Mouse (Mus musculus) neural tube, embryonic 11.5 days (tissue): ENCODE results near the gene Fam198a. TPM values are rescaled to one million over a fixed set of nuclear protein-coding genes. Genes with fewer than 3 reads are reported as not detected.

Experiments used
- ATAC-seq: fragments of 200-750 bp; cut with Nextera tagmentation; 2 replicates; pipeline ENCODE4 v1.8.0; 2017; ENCODE audit warnings: moderate number of reproducible peaks, mild to moderate bottlenecking, moderate TSS enrichment, moderate library complexity; ENCODE audit not compliant: insufficient read depth, low FRiP score, low TSS enrichment
- DNase-seq: peaks from one replicate; pipeline ENCODE4 v3.0.0-alpha.2; 2015; ENCODE audit warnings: low spot score
- H3K27ac ChIP-seq: fragments of 300-500 bp; sonication (generic); 2 replicates; pipeline ENCODE4 v1.5.1; 2014; ENCODE audit warnings: low read depth, mild to moderate bottlenecking, low read length
- H3K27me3 ChIP-seq: fragments of 300-500 bp; sonication (generic); 2 replicates; pipeline ENCODE4 v1.6.1; 2014; ENCODE audit warnings: mild to moderate bottlenecking, low read length, mixed read lengths; ENCODE audit not compliant: control insufficient read depth, insufficient read depth
- H3K36me3 ChIP-seq: fragments of 300-500 bp; sonication (generic); 2 replicates; pipeline ENCODE4 v1.6.1; 2014; ENCODE audit warnings: mild to moderate bottlenecking, low read length, moderate library complexity, mixed read lengths; ENCODE audit not compliant: control insufficient read depth, insufficient read depth
- H3K4me1 ChIP-seq: fragments of 300-500 bp; sonication (generic); 2 replicates; pipeline ENCODE4 v1.6.1; 2014; ENCODE audit warnings: low read length, mixed read lengths; ENCODE audit not compliant: control insufficient read depth, insufficient read depth
- H3K4me2 ChIP-seq: fragments of 300-500 bp; sonication (generic); 2 replicates; pipeline ENCODE4 v1.6.1; 2014; ENCODE audit warnings: low read depth, mild to moderate bottlenecking, moderate library complexity
- H3K4me3 ChIP-seq: fragments of 300-500 bp; sonication (generic); 2 replicates; pipeline ENCODE4 v1.5.1; 2014; ENCODE audit warnings: low read depth, low read length
- H3K9ac ChIP-seq: fragments of 300-500 bp; sonication (generic); 2 replicates; pipeline ENCODE4 v1.6.1; 2014; ENCODE audit warnings: mild to moderate bottlenecking, low read length
- H3K9me3 ChIP-seq: fragments of 300-500 bp; sonication (generic); 2 replicates; pipeline ENCODE4 v1.6.1; 2016; ENCODE audit warnings: low read length; ENCODE audit not compliant: control insufficient read depth
- WGBS: fragments of 180-500 bp; shearing (Covaris S2); extraction: QIAGEN DNeasy Blood & Tissue Kit; methylation state at CpG from one replicate; pipeline ENCODE4 v1.1.7; 2014; 5-methylcytosine and 5-hydroxymethylcytosine counted together
- polyA plus RNA-seq: library from polyadenylated mRNA; unstranded; fragments of >200 nt; fragmentation: Nextera tagmentation; extraction: Ambion mirVana; gene quantifications from 2 replicates; pipeline ENCODE4 v1.2.1, GENCODE M21; 2014

Fam198a gene
- polyA plus RNA-seq, 1 experiment from 2014 or later, result 0.66 TPM

GRCm38 (mm10) chr9:121937451-121937864 lies 13.3 kb upstream of the Fam198a start:
- H3K27ac ChIP-seq, result no peak overlapping the region
- peak overlapping the region; percentile 40 for H3K4me3 ChIP-seq
- peak overlapping the region; percentile 40 for H3K4me2 ChIP-seq
- no peak for DNase-seq
- no peaks in the 10 kb centered on the region for H3K36me3 ChIP-seq
- H3K4me1 ChIP-seq, result no peaks in the 10 kb centered on the region
- 59% methylated on average over 6 of the region's 6 CpGs for WGBS
- H3K9me3 ChIP-seq, result no peaks in the 10 kb centered on the region
- no peak for ATAC-seq
- H3K9ac ChIP-seq, result no peak overlapping the region
- no peaks in the 10 kb centered on the region for H3K27me3 ChIP-seq

- 56% methylated on average over 21 of the region's 21 CpGs for WGBS
These were observed 12.8 kb upstream of the Fam198a start for GRCm38 (mm10) chr9:121937944-121938355.

DNA sequence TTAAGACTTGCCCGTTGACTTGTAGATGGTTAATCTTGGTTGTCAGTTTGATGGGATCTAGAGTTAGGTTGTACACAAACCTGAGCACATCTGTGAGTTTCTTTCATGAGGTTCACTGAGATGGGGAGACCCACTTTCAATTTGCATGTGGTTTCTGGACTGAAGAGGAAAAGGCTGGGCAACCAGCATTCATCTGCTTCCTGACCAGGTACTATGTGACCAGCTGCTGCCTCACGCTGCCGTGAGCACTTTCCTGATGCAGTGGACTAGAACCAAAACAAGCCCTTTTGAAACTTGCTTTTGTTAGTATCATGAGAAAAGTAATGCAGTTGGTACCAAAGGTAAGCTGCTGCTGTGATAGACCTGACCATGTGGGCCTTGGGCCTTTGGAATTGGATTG lies 7.8 kb upstream of the Fam198a start:
- DNase-seq (no peak), ATAC-seq (no peak)
- H3K4me1 ChIP-seq, result no peaks in the 10 kb centered on the region
- H3K9ac ChIP-seq, result no peak overlapping the region
- WGBS, result 82% methylated on average over 3 of the region's 3 CpGs
- no peaks in the 10 kb centered on the region for H3K36me3 ChIP-seq
- H3K27me3 ChIP-seq, result no peaks in the 10 kb centered on the region
- H3K4me3 ChIP-seq, result no peak overlapping the region
- H3K27ac ChIP-seq, result no peak overlapping the region
- no peaks in the 10 kb centered on the region for H3K9me3 ChIP-seq
- H3K4me2 ChIP-seq, result no peak overlapping the region

More at GRCm38 (mm10) chr9:121937944-121938355, 12.8 kb upstream of the Fam198a start:
- Histone ChIP-seq H3K27ac (no peak overlapping the region), H3K4me2 (peak overlapping the region; percentile 40), H3K36me3 (no peaks in the 10 kb centered on the region), H3K4me3 (peak overlapping the region; percentile 40), H3K4me1 (no peaks in the 10 kb centered on the region), H3K9ac (peak overlapping the region; percentile 56), H3K9me3 (no peaks in the 10 kb centered on the region), H3K27me3 (no peaks in the 10 kb centered on the region)
- ATAC-seq (no peak), DNase-seq (peak; percentile 44)

GRCm38 (mm10) chr9:121943628-121944027 lies 7.2 kb upstream of the Fam198a start:
- Histone ChIP-seq H3K27me3 (no peaks in the 10 kb centered on the region), H3K9ac (no peak overlapping the region), H3K36me3 (no peaks in the 10 kb centered on the region), H3K4me3 (no peak overlapping the region), H3K4me1 (no peaks in the 10 kb centered on the region), H3K27ac (no peak overlapping the region), H3K9me3 (no peaks in the 10 kb centered on the region), H3K4me2 (no peak overlapping the region)
- WGBS, result 97% methylated on average over 3 of the region's 3 CpGs
- ATAC-seq (no peak), DNase-seq (no peak)

DNA sequence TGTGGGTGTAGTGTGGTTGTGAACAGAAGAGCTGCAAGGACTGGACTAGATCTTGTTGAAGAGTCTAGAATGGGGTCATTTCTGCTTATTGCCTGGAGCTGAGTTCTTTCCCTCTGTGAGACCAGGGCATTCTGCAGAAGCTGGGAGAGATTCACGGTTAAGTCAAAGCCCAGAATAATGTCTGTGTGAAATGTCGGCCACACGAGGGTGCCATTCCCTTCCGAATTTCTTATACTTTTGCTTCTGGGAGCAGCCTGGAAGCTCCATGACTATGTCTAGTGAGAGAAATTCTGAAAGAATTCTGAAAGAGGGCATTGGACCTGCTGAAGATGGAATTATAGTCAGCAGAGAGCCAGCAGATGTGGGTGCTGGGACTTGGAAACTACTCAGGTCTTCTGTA lies 3.0 kb upstream of the Fam198a start:
- 19% methylated on average over 4 of the region's 4 CpGs for WGBS
- Histone ChIP-seq H3K27ac (no peak overlapping the region), H3K9ac (no peak overlapping the region), H3K4me3 (no peak overlapping the region), H3K4me2 (no peak overlapping the region), H3K9me3 (no peaks in the 10 kb centered on the region), H3K27me3 (no peaks in the 10 kb centered on the region), H3K36me3 (no peaks in the 10 kb centered on the region), H3K4me1 (no peaks in the 10 kb centered on the region; the same call in 1 of the 2 replicates)
- ATAC-seq (no peak), DNase-seq (peak; percentile 62)

GRCm38 (mm10) chr9:121948431-121948830 lies 2.4 kb upstream of the Fam198a start:
- Histone ChIP-seq H3K4me1 (no peaks in the 10 kb centered on the region; the same call in 1 of the 2 replicates), H3K27ac (no peak overlapping the region), H3K4me2 (no peak overlapping the region), H3K36me3 (no peaks in the 10 kb centered on the region), H3K27me3 (no peaks in the 10 kb centered on the region), H3K4me3 (no peak overlapping the region), H3K9ac (no peak overlapping the region), H3K9me3 (no peaks in the 10 kb centered on the region)
- DNase-seq (no peak), ATAC-seq (no peak)
- WGBS, result 91% methylated on average over 4 of the region's 4 CpGs

GRCm38 (mm10) chr9:121951114-121951423 lies 281 bp downstream of the Fam198a start:
- Histone ChIP-seq H3K27me3 (no peaks in the 10 kb centered on the region), H3K4me2 (no peak overlapping the region), H3K9me3 (no peaks in the 10 kb centered on the region), H3K4me3 (no peak overlapping the region), H3K36me3 (no peaks in the 10 kb centered on the region), H3K4me1 (no peaks in the 10 kb centered on the region; the same call in 1 of the 2 replicates), H3K27ac (no peak overlapping the region), H3K9ac (peak overlapping the region; percentile 22; the same call in 1 of the 2 replicates)
- 0 out of 2 replicates have a peak, but pooled peaks have one; percentile 13 for ATAC-seq
- 50% methylated on average over 4 of the region's 4 CpGs for WGBS
- no peak for DNase-seq

DNA sequence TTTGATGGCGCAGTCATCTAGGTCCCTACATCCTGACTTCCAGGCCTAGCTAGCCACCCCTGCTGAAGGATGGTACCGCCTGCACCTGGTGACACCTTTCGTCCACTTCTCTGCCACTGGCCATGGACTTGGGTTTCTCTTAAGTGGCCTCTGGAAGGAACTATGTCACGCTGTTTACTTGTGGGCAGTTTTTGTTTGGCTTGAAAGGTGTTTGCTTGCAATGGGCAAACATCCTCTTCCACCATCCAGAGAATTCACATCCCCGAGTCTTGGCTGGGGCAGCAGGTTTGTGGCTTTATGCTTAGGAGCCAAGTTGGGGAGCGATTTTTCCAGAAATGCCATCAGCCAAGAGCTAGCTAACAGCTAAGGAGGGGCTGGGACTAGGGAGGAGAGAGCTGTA lies 1.8 kb downstream of the Fam198a start:
- Histone ChIP-seq H3K4me3 (no peak overlapping the region), H3K36me3 (no peaks in the 10 kb centered on the region), H3K4me1 (no peaks in the 10 kb centered on the region; the same call in 1 of the 2 replicates), H3K4me2 (no peak overlapping the region), H3K27ac (no peak overlapping the region), H3K27me3 (no peaks in the 10 kb centered on the region), H3K9me3 (no peaks in the 10 kb centered on the region), H3K9ac (no peak overlapping the region)
- ATAC-seq, result no peak
- no peak for DNase-seq
- 89% methylated on average over 6 of the region's 6 CpGs for WGBS

DNA sequence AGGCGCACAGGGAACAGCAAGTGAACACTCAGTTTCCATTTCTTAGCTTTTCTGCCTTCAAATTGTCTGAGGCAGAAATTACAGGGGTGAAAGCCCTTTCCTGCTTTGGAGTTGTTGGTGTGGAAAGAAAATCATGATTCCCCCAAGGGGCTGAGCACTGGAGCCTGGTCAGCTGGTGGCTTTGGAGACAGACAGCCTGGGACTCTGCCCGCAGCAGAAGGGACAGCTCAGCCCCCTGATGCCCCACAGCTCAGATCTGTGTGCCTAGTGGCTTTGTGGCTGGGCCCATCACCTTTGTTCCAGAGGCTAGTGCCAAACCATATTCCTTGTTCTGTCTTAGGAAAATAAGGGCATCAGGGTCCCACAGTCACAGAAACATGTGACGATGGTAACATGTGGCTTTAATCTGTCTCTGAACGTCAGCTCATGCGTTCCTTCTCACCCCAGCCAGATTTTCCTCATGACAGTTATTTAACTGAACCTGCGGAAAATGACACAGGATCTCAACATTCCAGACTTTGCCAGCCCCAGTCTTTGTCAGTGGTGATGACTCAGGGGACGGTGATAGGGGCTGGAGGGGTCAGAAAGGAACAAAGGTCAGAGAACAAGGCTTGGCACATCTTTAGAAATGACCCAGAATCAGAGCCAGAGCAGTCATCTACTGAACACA lies 9.3 kb downstream of the Fam198a start:
- Histone ChIP-seq H3K27me3 (no peaks in the 10 kb centered on the region), H3K4me2 (no peak overlapping the region), H3K4me3 (no peak overlapping the region), H3K9ac (no peak overlapping the region), H3K36me3 (no peaks in the 10 kb centered on the region), H3K4me1 (no peaks in the 10 kb centered on the region), H3K9me3 (no peaks in the 10 kb centered on the region), H3K27ac (no peak overlapping the region)
- 54% methylated on average over 7 of the region's 7 CpGs for WGBS
- no peak for ATAC-seq
- DNase-seq, result no peak
